Mouse (Mus musculus): ENCODE results near the gene Cdh3. TPM values are rescaled to one million over a fixed set of nuclear protein-coding genes. Genes with fewer than 3 reads are reported as not detected.

The Cdh3 gene
- total and polyA plus RNA-seq, 3 experiments = not detected

DNA sequence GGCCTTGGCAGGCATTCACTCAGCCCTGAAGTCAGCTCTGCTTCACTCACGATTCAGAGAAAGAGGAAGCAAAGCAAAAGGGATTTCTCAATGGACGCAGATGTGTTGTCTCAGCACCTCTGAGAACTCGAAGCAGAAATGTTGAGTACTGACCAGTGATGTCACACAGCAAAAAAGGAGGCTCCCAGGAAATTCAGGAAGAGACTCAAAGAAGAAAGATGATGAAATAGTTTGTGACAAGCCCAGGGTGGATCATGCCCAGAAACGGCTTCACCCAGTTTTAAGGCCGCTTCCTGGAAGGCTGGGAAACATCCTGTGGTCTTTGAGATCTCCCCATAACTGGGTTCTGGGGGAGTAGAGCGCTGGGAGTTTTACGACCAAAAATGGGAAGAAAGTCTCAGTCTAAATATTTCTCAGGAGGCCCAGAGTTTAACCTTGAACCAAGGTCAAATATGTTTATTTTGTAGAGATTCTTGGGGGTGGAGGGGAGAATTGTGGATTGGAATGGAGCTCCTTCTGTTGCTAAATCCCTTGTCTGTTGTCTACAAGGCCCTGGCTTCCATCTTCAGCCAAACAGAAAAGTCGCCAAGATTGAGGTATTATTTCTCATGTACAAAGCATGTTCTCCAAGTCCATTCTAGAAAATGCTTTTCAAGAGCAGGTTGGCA, 10.5 kb upstream of the Cdh3 start, which contains the start of gene 6030452D12Rik:
TSS of gene 6030452D12Rik (plus strand) at position 505 of the 668 bp plus-strand sequence.
- dilution Hi-C loops (cut with MboI; ENCODE audit: extremely low pct_ligation_motif_present, extremely low pct_unique_long_range_greater_than_20kb, low sequenced_read_pairs) = no loop called here
- in situ Hi-C loops (cut with MboI; ENCODE audit: low pct_ligation_motif_present, low pct_unique_long_range_greater_than_20kb, low sequenced_read_pairs) = no loop called here
- H3K79me2 ChIP-seq (replicated peaks; ENCODE audit: control insufficient read depth, extremely low read depth, insufficient read depth, poor library complexity, severe bottlenecking) = no peaks in the 10 kb centered on the region

DNA sequence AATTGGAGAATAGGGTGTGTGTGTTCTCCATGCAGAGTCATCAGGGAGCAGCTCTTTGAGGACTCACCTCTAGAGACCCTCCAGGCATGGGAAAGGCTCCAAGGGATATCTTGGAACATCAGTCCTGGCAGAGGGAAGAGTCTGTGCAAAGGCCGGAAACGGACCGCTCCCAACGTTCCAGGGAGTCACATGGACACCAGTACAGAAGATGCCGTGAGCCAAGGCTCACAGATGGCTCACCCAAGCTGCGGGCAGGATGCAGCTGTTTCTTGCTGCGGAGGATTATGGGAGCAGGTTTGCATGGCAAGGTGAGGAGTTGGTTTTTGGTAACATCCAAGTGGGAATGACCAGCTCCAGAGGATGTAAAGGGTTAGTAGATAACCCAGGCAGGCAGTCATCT, 6.5 kb upstream of the Cdh3 start:
- no peak overlapping the region for H3K4me2 ChIP-seq (ENCODE audit: insufficient read depth, low read depth, poor library complexity, severe bottlenecking)
- dilution Hi-C loops (cut with MboI; ENCODE audit: extremely low pct_ligation_motif_present, extremely low pct_unique_long_range_greater_than_20kb, low sequenced_read_pairs) (no loop called here), in situ Hi-C loops (cut with MboI; ENCODE audit: low pct_ligation_motif_present, low pct_unique_long_range_greater_than_20kb, low sequenced_read_pairs) (no loop called here)
- no peak overlapping the region for H3K9ac ChIP-seq (ENCODE audit: insufficient read depth, low read depth)
- no peaks in the 10 kb centered on the region for H3K36me3 ChIP-seq (replicated peaks in 1 of 2; ENCODE audit: control insufficient read depth in 1 of 2, insufficient read depth in 1 of 2, low read length in 1 of 2)
- no peak overlapping the region for H3K27ac ChIP-seq (ENCODE audit: insufficient read depth, low read depth)
- peaks cover 2% of the 10 kb centered on the region for H3K9me3 ChIP-seq (replicated peaks; ENCODE audit: low read length)
- TF ChIP-seq HCFC1 (IDR thresholded peaks at IDR 0.05; ENCODE audit: low read depth, low read length) (no peak), MAX (IDR thresholded peaks at IDR 0.05; ENCODE audit: low read length) (no peak), GABPA (IDR thresholded peaks at IDR 0.05; ENCODE audit: insufficient replicate concordance, low read depth, low read length) (no peak), IRF4 (IDR thresholded peaks at IDR 0.05; ENCODE audit: low read depth, low read length) (no peak), SIN3A (IDR thresholded peaks at IDR 0.05; ENCODE audit: low read length) (no peak), MXI1 (IDR thresholded peaks at IDR 0.05; ENCODE audit: low read depth, low read length) (no peak), RAD21 (IDR thresholded peaks at IDR 0.05; ENCODE audit: low read depth, low read length) (no peak), ZKSCAN1 (IDR thresholded peaks at IDR 0.05; ENCODE audit: borderline replicate concordance, low read depth, low read length) (no peak), MYC (IDR thresholded peaks at IDR 0.05; ENCODE audit: low read depth, low read length) (no peak)
- H3K4me3 ChIP-seq (replicated peaks in 1 of 3; ENCODE audit: low read depth in 2 of 3, low read length in 2 of 3, poor library complexity in 1 of 3) = no peak overlapping the region
- H3K79me2 ChIP-seq (replicated peaks; ENCODE audit: control insufficient read depth, extremely low read depth, insufficient read depth, poor library complexity, severe bottlenecking) = no peaks in the 10 kb centered on the region
- no peak for DNase-seq (ENCODE audit: extremely low read depth)
- H3K27me3 ChIP-seq (replicated peaks) = no peaks in the 10 kb centered on the region
- peaks cover 0 to 10% of the 10 kb centered on the region in 2 experiments; a peak in 2 of 4 replicates for H3K4me1 ChIP-seq (ENCODE audit: control insufficient read depth in 1 of 2, insufficient read depth in 2 of 2)

More for the DNA sequence above, 10.5 kb upstream of the Cdh3 start, which contains the start of gene 6030452D12Rik:
- DNase-seq (ENCODE audit: extremely low read depth) = peak; percentile 12
- Histone ChIP-seq H3K27ac (ENCODE audit: insufficient read depth, low read depth) (no peak within 1 kb of the TSS), H3K9ac (ENCODE audit: insufficient read depth, low read depth) (no peak within 1 kb of the TSS), H3K4me2 (ENCODE audit: insufficient read depth, low read depth, poor library complexity, severe bottlenecking) (no peak within 1 kb of the TSS), H3K9me3 (replicated peaks; ENCODE audit: low read length) (peaks cover 2% of the 10 kb centered on the region), H3K4me3 (replicated peaks in 1 of 3; ENCODE audit: low read depth in 2 of 3, low read length in 2 of 3, poor library complexity in 1 of 3) (no peak within 1 kb of the TSS), H3K27me3 (replicated peaks) (no peaks in the 10 kb centered on the region), H3K36me3 (replicated peaks in 1 of 2; ENCODE audit: control insufficient read depth in 1 of 2, insufficient read depth in 1 of 2, low read length in 1 of 2) (no peaks in the 10 kb centered on the region), H3K4me1 (ENCODE audit: control insufficient read depth in 1 of 2, insufficient read depth in 2 of 2) (peaks cover 0 to 10% of the 10 kb centered on the region in 2 experiments; a peak in 2 of 4 replicates)
- no peak for TF ChIP-seq CHD1 (IDR thresholded peaks at IDR 0.05; ENCODE audit: low read depth, low read length)
- no peak for TF ChIP-seq E2F4 (IDR thresholded peaks at IDR 0.05; ENCODE audit: insufficient replicate concordance, low read depth, low read length)
- TF ChIP-seq ZKSCAN1 (IDR thresholded peaks at IDR 0.05; ENCODE audit: borderline replicate concordance, low read depth, low read length) = no peak
- TF ChIP-seq CHD2 (IDR thresholded peaks at IDR 0.05; ENCODE audit: low read length) = no peak
- no peak for TF ChIP-seq USF2 (conservative IDR thresholded peaks at IDR 0.05; ENCODE audit: low read depth, low read length)
- TF ChIP-seq HCFC1 (IDR thresholded peaks at IDR 0.05; ENCODE audit: low read depth, low read length) = no peak
- no peak for TF ChIP-seq USF1 (IDR thresholded peaks at IDR 0.05; ENCODE audit: low read depth, low read length)
- TF ChIP-seq GABPA (IDR thresholded peaks at IDR 0.05; ENCODE audit: insufficient replicate concordance, low read depth, low read length) = no peak
- TF ChIP-seq MXI1 (IDR thresholded peaks at IDR 0.05; ENCODE audit: low read depth, low read length) = no peak
- TF ChIP-seq ELF1 (IDR thresholded peaks at IDR 0.05; ENCODE audit: low read depth, low read length) = no peak
- TF ChIP-seq EP300 (IDR thresholded peaks at IDR 0.05; ENCODE audit: low read length) = no peak
- no peak for TF ChIP-seq ZC3H11A (IDR thresholded peaks at IDR 0.05; ENCODE audit: low read depth, low read length)
- TF ChIP-seq TBP (conservative IDR thresholded peaks at IDR 0.05; ENCODE audit: low read depth, low read length) = no peak
- no peak for TF ChIP-seq JUN (IDR thresholded peaks at IDR 0.05; ENCODE audit: insufficient read depth, low read depth, low read length)
- no peak for TF ChIP-seq POLR2A (IDR thresholded peaks at IDR 0.05; ENCODE audit: low read depth, low read length)

All from CH12.LX (cell line).